Mouse (Mus musculus) MEL-GATA-1-ER (cell line): ENCODE results near the gene Olfr1232.

Experiments used
- DNase-seq: peaks from one replicate; pipeline ENCODE4 v3.0.0-alpha.2; 2012; ENCODE audit warnings: low read depth; ENCODE audit errors: extremely low read depth

Gene Olfr1232

DNA sequence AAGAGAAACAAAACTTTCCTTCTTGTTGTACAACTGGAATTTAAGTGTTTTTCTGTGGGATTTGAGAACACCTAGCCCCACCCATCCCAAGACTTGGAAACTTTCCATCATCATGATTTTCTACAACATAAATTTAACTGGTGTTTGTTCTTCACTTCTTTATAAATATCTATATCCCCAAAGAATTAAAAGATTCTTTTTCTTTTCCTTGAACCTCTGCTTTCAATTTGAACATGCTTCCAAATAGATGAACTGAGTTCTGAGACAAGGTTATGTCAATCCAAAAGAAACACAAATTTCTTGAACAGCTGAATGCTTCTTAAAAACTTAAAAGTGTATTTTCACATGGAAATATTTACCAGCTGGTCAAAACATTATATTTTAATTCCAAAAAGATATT is at the start of gene Olfr1232:
Gene Olfr1232 (minus strand): TSS at position 101 of the 400 bp plus-strand sequence.
- DNase-seq, result no peak

DNA sequence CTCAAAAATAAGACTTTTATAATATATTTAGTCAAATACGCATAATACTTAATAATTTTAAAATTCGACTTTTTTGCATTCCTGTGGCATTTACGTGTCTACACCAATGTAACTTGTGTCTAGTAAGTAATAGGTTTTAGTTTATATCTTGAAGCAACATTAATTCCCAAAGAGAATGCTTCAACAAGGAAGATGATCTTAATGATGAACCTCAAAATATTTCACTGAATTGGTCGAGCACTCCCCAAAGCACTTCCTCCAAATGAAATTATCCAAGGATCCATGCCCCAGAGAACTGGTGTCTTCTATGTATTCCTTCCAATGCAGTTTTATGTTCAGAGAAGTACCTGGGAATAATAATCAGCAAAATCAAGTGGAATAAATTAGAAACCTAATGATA is 35.3 kb upstream of the Olfr1232 start, which contains the start of gene Olfr1234:
Gene Olfr1234 (minus strand): TSS at position 101 of the 400 bp plus-strand sequence.
- DNase-seq, result no peak

DNA sequence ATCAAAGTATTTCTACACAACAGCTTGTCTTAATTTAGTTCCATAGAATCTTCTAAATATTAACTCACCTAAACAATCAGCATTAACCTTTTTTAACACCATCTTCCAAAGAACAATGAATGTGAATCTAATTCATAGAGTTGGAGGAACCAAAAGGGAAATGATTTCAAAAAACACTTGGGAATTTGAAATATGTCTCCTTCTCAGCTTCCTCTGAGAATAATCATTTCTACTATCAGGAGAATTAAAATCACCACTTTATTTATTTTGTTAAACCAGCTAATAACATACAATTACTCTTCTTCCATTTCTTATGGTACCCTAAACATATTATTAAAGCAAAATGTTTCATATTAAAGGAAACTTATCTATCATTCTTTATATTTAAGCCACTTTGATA is 12.8 kb upstream of the Olfr1232 start, which contains the start of gene Olfr1233:
Gene Olfr1233 (minus strand): TSS at position 101 of the 400 bp plus-strand sequence.
- no peak for DNase-seq

DNA sequence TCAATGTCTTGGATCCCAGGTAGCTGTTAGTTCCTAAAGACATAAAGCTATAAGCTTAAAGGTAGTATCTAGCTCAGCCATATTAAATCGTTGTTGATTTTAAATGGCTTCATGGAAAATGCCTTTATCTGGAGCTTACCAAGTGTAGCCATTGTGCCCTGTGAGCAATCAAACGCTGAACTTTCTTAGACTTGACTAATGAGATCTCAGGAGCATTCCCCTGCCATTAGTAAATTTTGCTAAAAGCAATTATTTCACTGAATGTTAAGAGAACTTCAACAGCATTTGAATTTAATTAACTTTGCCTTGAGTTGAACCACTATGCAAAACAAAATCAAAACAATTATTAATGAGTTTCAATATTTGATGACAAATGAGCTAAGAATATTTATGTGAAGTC is 22.5 kb downstream of the Olfr1232 start, which contains the start of gene Olfr1231:
Gene Olfr1231 (minus strand): TSS at position 101 of the 400 bp plus-strand sequence.
- no peak for DNase-seq

DNA sequence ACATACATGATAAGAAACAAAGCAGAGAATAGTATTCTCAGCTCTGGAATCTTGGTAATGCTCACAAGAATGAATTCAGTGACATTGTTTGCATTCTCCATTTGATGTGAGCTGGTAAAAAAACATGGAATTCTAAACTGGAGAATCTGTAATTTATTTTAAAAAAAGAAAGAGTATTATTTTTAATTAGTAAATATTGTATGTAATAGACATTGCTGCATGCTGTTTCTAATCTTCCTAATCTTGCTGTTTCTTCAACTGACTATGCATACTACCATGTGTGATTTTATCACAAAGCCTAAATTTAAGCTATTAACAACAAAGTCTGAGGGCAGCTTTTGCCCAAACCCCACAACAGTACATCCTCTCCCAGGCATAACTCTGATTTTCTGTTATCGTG is 32.3 kb downstream of the Olfr1232 start, which contains the start of gene Olfr1230:
Gene Olfr1230 (minus strand): TSS at position 101 of the 400 bp plus-strand sequence.
- no peak for DNase-seq

DNA sequence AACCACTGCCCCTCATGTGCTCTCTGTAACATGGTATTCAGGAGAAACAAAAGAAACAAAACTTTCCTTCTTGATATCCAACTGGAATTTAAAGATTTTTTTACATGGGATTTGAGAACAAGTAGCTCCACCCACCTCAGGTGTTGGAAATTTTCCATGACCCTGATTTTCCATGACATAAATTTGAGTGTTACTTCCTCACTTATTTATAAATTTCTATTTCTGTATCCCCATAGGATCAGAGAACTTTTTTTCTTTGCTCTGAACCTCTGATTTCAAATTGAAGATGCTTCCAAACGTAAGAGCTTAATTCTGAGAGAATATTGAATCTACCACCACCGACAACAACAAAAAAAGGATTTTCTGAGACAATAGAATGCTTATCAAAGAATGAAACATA is 41.6 kb downstream of the Olfr1232 start, which contains the start of gene Olfr1229:
Gene Olfr1229 (minus strand): TSS at position 101 of the 400 bp plus-strand sequence.
- no peak for DNase-seq
